In the genomic region with DNA sequence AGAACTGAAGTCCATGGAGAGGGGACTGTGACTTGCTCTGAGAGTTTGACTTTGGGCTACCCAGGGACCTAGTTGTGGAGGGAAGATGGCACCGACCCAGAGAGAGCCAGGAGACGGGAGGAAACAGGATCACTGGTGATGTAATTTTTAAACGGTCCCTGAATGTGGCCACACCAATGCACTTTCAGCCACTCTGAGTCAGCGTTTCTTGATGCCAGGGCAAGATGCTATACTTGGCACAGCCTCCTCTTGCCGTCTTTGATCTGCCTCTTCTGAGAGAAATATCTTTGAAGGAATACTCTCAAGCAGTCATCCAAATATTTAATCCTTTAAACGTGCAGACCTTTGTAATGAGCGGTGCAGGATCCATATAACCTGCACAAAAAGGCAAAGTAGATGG, we compare ENCODE assay signal across 9 mouse cellular contexts.
DNase-seq lines count a peak whose midpoint lies in the region; ATAC-seq lines count a peak whose summit lies in the region.
"Had no signal": no experiment of that assay in that cellular context is flagged by ENCODE, and none has a peak within 500 bp of the region (broad histone marks: within the 10 kb centered on the region; RNA-seq: fewer than 3 reads in every experiment).

No protein-coding gene starts in this region.

- no peak for DNase-seq in frontal cortex, postnatal 36 days (ENCODE audit: low spot score in 2 of 2)
- DNase-seq in 3134 (ENCODE audit: extremely low read depth, insufficient read length, low spot score) = peak; percentile 44
- DNase-seq in 3T3-L1 (ENCODE audit: low read depth, low spot score) = peak; percentile 51
- DNase-seq in brain, adult 2 months (ENCODE audit: low read depth, low spot score) = peak; percentile 42
- DNase-seq in spleen, postnatal 4 days (ENCODE audit: low spot score in 2 of 2) = no peak
- DNase-seq in right cerebral cortex, adult 18-20 months = no peak
- DNase-seq: retina, postnatal 1 day had no signal

- peak; percentile 38; the same call in 1 of the 2 replicates for ATAC-seq in frontal cortex, adult (ENCODE audit: low TSS enrichment)
- ATAC-seq: intestine, postnatal 0 days had no signal

Comparison
In these comparisons a context has a peak if more than half of its experiments do, and no peak if none do; other contexts are left out.
1. DNase-seq: peak in 3134 (single experiment), 3T3-L1 (single experiment) and brain, adult 2 months (single experiment); none in frontal cortex, postnatal 36 days (0 of 2), spleen, postnatal 4 days (0 of 2) and right cerebral cortex, adult 18-20 months (single experiment).